16 mouse cellular contexts compared by ENCODE assay signal in genomic region chr10:103442588-103442987, GRCm38 (mm10).
A peak's percentile ranks its signal among the peaks of the same experiment; 100 is the strongest.
DNase-seq lines count a peak whose midpoint lies in the region; ATAC-seq and TF ChIP-seq lines count a peak whose summit lies in the region.
"Had no signal": no experiment of that assay in that cellular context is flagged by ENCODE, and none has a peak within 500 bp of the region (broad histone marks: within the 10 kb centered on the region; RNA-seq: fewer than 3 reads in every experiment).

No protein-coding gene starts in this region.

- 81% methylated on average over 2 of the region's 2 CpGs for WGBS in lung, embryonic 14.5 days
- WGBS in forebrain, embryonic 16.5 days, result 87% methylated on average over 2 of the region's 2 CpGs
- 89% methylated on average over 2 of the region's 2 CpGs for WGBS in hindbrain, embryonic 15.5 days
- 84% methylated on average over 2 of the region's 2 CpGs for WGBS in midbrain, embryonic 15.5 days

- peak; percentile 21; the same call in 1 of the 2 replicates for ATAC-seq in lung, embryonic 14.5 days (ENCODE audit: insufficient read depth)
- peak; percentile 27; the same call in 1 of the 2 replicates for ATAC-seq in forebrain, embryonic 16.5 days
- peak; percentile 45; the same call in 1 of the 2 replicates for ATAC-seq in hindbrain, embryonic 15.5 days (ENCODE audit: low FRiP score, low read depth)
- peak; percentile 35 for ATAC-seq in midbrain, embryonic 15.5 days (replicated peaks)

- H3K9ac ChIP-seq in lung, embryonic 14.5 days, result no peak overlapping the region
- no peak overlapping the region for H3K9ac ChIP-seq in forebrain, embryonic 16.5 days (replicated peaks; ENCODE audit: low read depth, low read length)
- H3K9ac ChIP-seq in hindbrain, embryonic 15.5 days, result no peak overlapping the region
- H3K9ac ChIP-seq in midbrain, embryonic 15.5 days, result no peak overlapping the region
- H3K9ac ChIP-seq: embryonic facial prominence, embryonic 13.5 days; heart, embryonic 15.5 days; liver, embryonic 12.5 days; lung, embryonic 15.5 days had no signal

- H3K27me3 ChIP-seq in lung, embryonic 14.5 days (ENCODE audit: insufficient read depth, low read length), result no peaks in the 10 kb centered on the region
- H3K27me3 ChIP-seq in forebrain, embryonic 16.5 days (replicated peaks; ENCODE audit: control insufficient read depth, insufficient read depth, low read length), result no peaks in the 10 kb centered on the region
- no peaks in the 10 kb centered on the region for H3K27me3 ChIP-seq in hindbrain, embryonic 15.5 days
- no peaks in the 10 kb centered on the region for H3K27me3 ChIP-seq in midbrain, embryonic 15.5 days (replicated peaks)
- H3K27me3 ChIP-seq: embryonic facial prominence, embryonic 13.5 days; heart, embryonic 15.5 days; liver, embryonic 12.5 days; lung, embryonic 15.5 days had no signal

- H3K27ac ChIP-seq in lung, embryonic 14.5 days (ENCODE audit: low read depth), result no peak overlapping the region
- H3K27ac ChIP-seq in forebrain, embryonic 16.5 days (ENCODE audit: low read length), result no peak overlapping the region
- no peak overlapping the region for H3K27ac ChIP-seq in hindbrain, embryonic 15.5 days (replicated peaks)
- no peak overlapping the region for H3K27ac ChIP-seq in midbrain, embryonic 15.5 days
- H3K27ac ChIP-seq: embryonic facial prominence, embryonic 13.5 days; heart, embryonic 15.5 days; liver, embryonic 12.5 days; lung, embryonic 15.5 days; macrophage had no signal

- H3K9me3 ChIP-seq in lung, embryonic 14.5 days (ENCODE audit: low read depth, low read length), result no peaks in the 10 kb centered on the region
- H3K9me3 ChIP-seq in forebrain, embryonic 16.5 days (ENCODE audit: control insufficient read depth, low read length), result no peaks in the 10 kb centered on the region
- no peaks in the 10 kb centered on the region for H3K9me3 ChIP-seq in hindbrain, embryonic 15.5 days
- H3K9me3 ChIP-seq in midbrain, embryonic 15.5 days, result no peaks in the 10 kb centered on the region
- H3K9me3 ChIP-seq: embryonic facial prominence, embryonic 13.5 days; heart, embryonic 15.5 days; liver, embryonic 12.5 days; lung, embryonic 15.5 days had no signal

- no peaks in the 10 kb centered on the region for H3K4me1 ChIP-seq in lung, embryonic 14.5 days (ENCODE audit: insufficient read depth)
- no peaks in the 10 kb centered on the region for H3K4me1 ChIP-seq in forebrain, embryonic 16.5 days (replicated peaks; ENCODE audit: control insufficient read depth, insufficient read depth, low read length)
- no peaks in the 10 kb centered on the region for H3K4me1 ChIP-seq in hindbrain, embryonic 15.5 days (replicated peaks)
- no peaks in the 10 kb centered on the region for H3K4me1 ChIP-seq in midbrain, embryonic 15.5 days
- H3K4me1 ChIP-seq: embryonic facial prominence, embryonic 13.5 days; heart, embryonic 15.5 days; liver, embryonic 12.5 days; lung, embryonic 15.5 days had no signal

- H3K4me2 ChIP-seq in lung, embryonic 14.5 days, result no peak overlapping the region
- no peak overlapping the region for H3K4me2 ChIP-seq in forebrain, embryonic 16.5 days (ENCODE audit: low read length)
- H3K4me2 ChIP-seq in hindbrain, embryonic 15.5 days, result no peak overlapping the region
- H3K4me2 ChIP-seq in midbrain, embryonic 15.5 days, result no peak overlapping the region
- H3K4me2 ChIP-seq: embryonic facial prominence, embryonic 13.5 days; heart, embryonic 15.5 days; liver, embryonic 12.5 days; lung, embryonic 15.5 days had no signal

- no peak for DNase-seq in lung, embryonic 14.5 days
- no peak for DNase-seq in lung, postnatal 10 days
- no peak for DNase-seq in adrenal gland, postnatal 4 days (ENCODE audit: low spot score in 2 of 2)
- no peak for DNase-seq in layer of hippocampus, adult 8-10 months (ENCODE audit: low spot score in 2 of 2)
- DNase-seq in liver, result no peak
- DNase-seq: gastrocnemius, postnatal 14 days; right cerebral cortex, postnatal 14 days; spleen, adult 18-20 months had no signal

- no peaks in the 10 kb centered on the region for H3K36me3 ChIP-seq in lung, embryonic 14.5 days (ENCODE audit: insufficient read depth)
- H3K36me3 ChIP-seq in forebrain, embryonic 16.5 days (ENCODE audit: control insufficient read depth, insufficient read depth), result no peaks in the 10 kb centered on the region
- H3K36me3 ChIP-seq in hindbrain, embryonic 15.5 days, result no peaks in the 10 kb centered on the region
- H3K36me3 ChIP-seq in midbrain, embryonic 15.5 days (replicated peaks), result no peaks in the 10 kb centered on the region
- H3K36me3 ChIP-seq: embryonic facial prominence, embryonic 13.5 days; heart, embryonic 15.5 days; liver, embryonic 12.5 days; lung, embryonic 15.5 days had no signal

- H3K4me3 ChIP-seq in lung, embryonic 14.5 days (ENCODE audit: low read depth, low read length), result no peak overlapping the region
- no peak overlapping the region for H3K4me3 ChIP-seq in forebrain, embryonic 16.5 days (replicated peaks; ENCODE audit: low read length)
- no peak overlapping the region for H3K4me3 ChIP-seq in hindbrain, embryonic 15.5 days
- no peak overlapping the region for H3K4me3 ChIP-seq in midbrain, embryonic 15.5 days
- H3K4me3 ChIP-seq: embryonic facial prominence, embryonic 13.5 days; heart, embryonic 15.5 days; liver, embryonic 12.5 days; lung, embryonic 15.5 days had no signal

- no peak for TF ChIP-seq CTCF in lung, embryonic 14.5 days (IDR thresholded peaks at IDR 0.05; ENCODE audit: low read depth)
